Mouse (Mus musculus) hematopoietic multipotent progenitor cell, adult 10-12 weeks (in vitro differentiated cells): ENCODE measurements around the gene Gcnt2. TPM values are rescaled to one million over a fixed set of nuclear protein-coding genes. Genes with fewer than 3 reads are reported as not detected.

Experiments used
- polyA plus RNA-seq: library from polyadenylated mRNA; stranded (reverse); fragments of >175 nt; gene quantifications from 2 replicates; pipeline ENCODE4 v1.2.3, GENCODE M21; 2012; ENCODE audit warnings: low replicate concordance

The Gcnt2 gene
- 5.6 and 10.9 TPM in 2 replicates for polyA plus RNA-seq

GRCm38 (mm10) chr13:40859652-40860399, at the start of gene Gcnt2:
TSS of gene Gcnt2 (plus strand) at chr13:40859754.

GRCm38 (mm10) chr13:41000926-41001639, 141.5 kb downstream of the Gcnt2 start, which contains the start of gene Pak1ip1:
TSS of gene Pak1ip1 (plus strand) at chr13:41001023.

Other genes with a start within 250 kb of the Gcnt2 start
- gene Tfap2a, start 121.4 kb upstream of the Gcnt2 start, polyA plus RNA-seq, result 0.03 and 0.12 TPM in 2 replicates
- 22.7 and 44.7 TPM in 2 replicates for gene Pak1ip1, start 141.3 kb downstream of the Gcnt2 start, polyA plus RNA-seq
- 5.9 and 134 TPM in 2 replicates for gene Tmem14c, start 156.5 kb downstream of the Gcnt2 start, polyA plus RNA-seq
- not detected in 2 replicates for gene Mak, start 220.0 kb downstream of the Gcnt2 start, polyA plus RNA-seq